Mouse (Mus musculus): ENCODE results near the gene Fbxw7. TPM values are rescaled to one million over a fixed set of nuclear protein-coding genes. Genes with fewer than 3 reads are reported as not detected.

The Fbxw7 gene
- polyA plus RNA-seq, 1 experiment, result 10.6 TPM

DNA sequence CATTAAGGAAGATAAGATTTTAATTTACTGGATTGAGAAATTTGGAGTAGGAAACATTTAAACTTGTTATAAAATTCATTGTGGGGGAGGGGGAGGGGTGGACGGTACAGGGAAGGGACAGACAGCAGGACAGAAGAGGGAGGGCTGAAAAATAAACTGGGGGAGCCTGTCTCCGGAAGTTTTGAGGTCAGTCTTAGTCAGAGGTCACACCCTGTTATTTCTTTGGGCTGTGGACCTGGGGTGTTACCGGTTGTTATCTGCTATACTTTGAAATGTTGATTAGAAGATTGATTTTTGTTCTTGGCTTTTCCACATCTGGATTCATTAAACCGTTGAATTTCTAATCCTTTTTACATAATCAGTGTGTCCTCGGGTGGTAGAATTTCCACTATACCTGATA, 10.9 kb downstream of the Fbxw7 start:
- Histone ChIP-seq H3K4me1 (ENCODE audit: control insufficient read depth, insufficient read depth, low read length) (peaks cover 26% of the 10 kb centered on the region), H3K27ac (ENCODE audit: insufficient read depth, low read depth, low read length) (no peak overlapping the region), H3K4me3 (ENCODE audit: insufficient read depth, low read length) (no peak overlapping the region)
- no peak for TF ChIP-seq POLR2A (IDR thresholded peaks at IDR 0.05; ENCODE audit: borderline replicate concordance, low read depth, low read length)
- no peak for TF ChIP-seq CTCF (IDR thresholded peaks at IDR 0.05; ENCODE audit: low read depth, low read length)

GRCm38 (mm10) chr3:84826405-84826804, 11.3 kb downstream of the Fbxw7 start:
- Histone ChIP-seq H3K4me1 (ENCODE audit: control insufficient read depth, insufficient read depth, low read length) (peaks cover 26% of the 10 kb centered on the region), H3K4me3 (ENCODE audit: insufficient read depth, low read length) (no peak overlapping the region), H3K27ac (ENCODE audit: insufficient read depth, low read depth, low read length) (no peak overlapping the region)
- TF ChIP-seq CTCF (IDR thresholded peaks at IDR 0.05; ENCODE audit: low read depth, low read length), result no peak
- TF ChIP-seq POLR2A (IDR thresholded peaks at IDR 0.05; ENCODE audit: borderline replicate concordance, low read depth, low read length), result no peak

- no peak for TF ChIP-seq POLR2A (IDR thresholded peaks at IDR 0.05; ENCODE audit: borderline replicate concordance, low read depth, low read length)
- TF ChIP-seq CTCF (IDR thresholded peaks at IDR 0.05; ENCODE audit: low read depth, low read length), result no peak
- Histone ChIP-seq H3K4me1 (ENCODE audit: control insufficient read depth, insufficient read depth, low read length) (peaks cover 30% of the 10 kb centered on the region), H3K27ac (ENCODE audit: insufficient read depth, low read depth, low read length) (peak overlapping the region; percentile 11), H3K4me3 (ENCODE audit: insufficient read depth, low read length) (no peak overlapping the region)
Observed at GRCm38 (mm10) chr3:84826938-84827337, 11.9 kb downstream of the Fbxw7 start.

- no peak overlapping the region for H3K4me3 ChIP-seq (ENCODE audit: insufficient read depth, low read length)
- TF ChIP-seq CTCF (IDR thresholded peaks at IDR 0.05; ENCODE audit: low read depth, low read length), result no peak
- TF ChIP-seq POLR2A (IDR thresholded peaks at IDR 0.05; ENCODE audit: borderline replicate concordance, low read depth, low read length), result no peak
- peaks cover 30% of the 10 kb centered on the region for H3K4me1 ChIP-seq (ENCODE audit: control insufficient read depth, insufficient read depth, low read length)
- H3K27ac ChIP-seq (ENCODE audit: insufficient read depth, low read depth, low read length), result peak overlapping the region; percentile 35; the same call in 1 of the 2 replicates
Observed at GRCm38 (mm10) chr3:84827617-84828016, 12.5 kb downstream of the Fbxw7 start.

- H3K4me1 ChIP-seq (ENCODE audit: control insufficient read depth, insufficient read depth, low read length), result peaks cover 34% of the 10 kb centered on the region
- no peak overlapping the region for H3K27ac ChIP-seq (ENCODE audit: insufficient read depth, low read depth, low read length)
- TF ChIP-seq CTCF (IDR thresholded peaks at IDR 0.05; ENCODE audit: low read depth, low read length), result no peak
- no peak for TF ChIP-seq POLR2A (IDR thresholded peaks at IDR 0.05; ENCODE audit: borderline replicate concordance, low read depth, low read length)
- no peak overlapping the region for H3K4me3 ChIP-seq (ENCODE audit: insufficient read depth, low read length)
Observed at GRCm38 (mm10) chr3:84829366-84829765, 14.3 kb downstream of the Fbxw7 start.

GRCm38 (mm10) chr3:84836029-84836428, 21.0 kb downstream of the Fbxw7 start:
- Histone ChIP-seq H3K4me1 (ENCODE audit: control insufficient read depth, insufficient read depth, low read length) (peaks cover 35% of the 10 kb centered on the region), H3K27ac (ENCODE audit: insufficient read depth, low read depth, low read length) (no peak overlapping the region), H3K4me3 (ENCODE audit: insufficient read depth, low read length) (no peak overlapping the region)
- TF ChIP-seq POLR2A (IDR thresholded peaks at IDR 0.05; ENCODE audit: borderline replicate concordance, low read depth, low read length) (no peak), CTCF (IDR thresholded peaks at IDR 0.05; ENCODE audit: low read depth, low read length) (no peak)

GRCm38 (mm10) chr3:84837984-84838383, 22.9 kb downstream of the Fbxw7 start:
- Histone ChIP-seq H3K27ac (ENCODE audit: insufficient read depth, low read depth, low read length) (no peak overlapping the region), H3K4me1 (ENCODE audit: control insufficient read depth, insufficient read depth, low read length) (peaks cover 35% of the 10 kb centered on the region), H3K4me3 (ENCODE audit: insufficient read depth, low read length) (no peak overlapping the region)
- TF ChIP-seq CTCF (IDR thresholded peaks at IDR 0.05; ENCODE audit: low read depth, low read length) (no peak), POLR2A (IDR thresholded peaks at IDR 0.05; ENCODE audit: borderline replicate concordance, low read depth, low read length) (no peak)

DNA sequence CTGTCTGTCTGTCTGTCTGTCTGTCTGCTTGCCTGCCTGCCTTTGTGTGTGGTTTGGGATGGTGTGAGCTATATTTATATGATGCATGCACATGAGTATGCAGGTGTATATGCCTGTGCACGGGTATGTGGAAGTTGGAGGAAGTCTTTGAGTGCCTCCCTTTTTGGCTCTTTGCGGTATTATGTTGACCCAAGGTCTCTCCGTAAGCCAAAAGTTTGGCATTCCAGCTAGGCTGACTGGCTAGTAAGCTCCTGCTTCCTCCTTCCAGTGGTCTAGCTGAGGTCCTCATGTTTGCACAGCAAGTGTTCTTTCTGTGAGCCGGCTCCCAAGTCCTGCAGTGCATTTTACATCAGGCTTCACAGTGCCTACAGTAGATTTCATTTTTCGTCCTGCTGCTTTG, 24.4 kb downstream of the Fbxw7 start:
- Histone ChIP-seq H3K4me3 (ENCODE audit: insufficient read depth, low read length) (no peak overlapping the region), H3K27ac (ENCODE audit: insufficient read depth, low read depth, low read length) (no peak overlapping the region), H3K4me1 (ENCODE audit: control insufficient read depth, insufficient read depth, low read length) (peaks cover 29% of the 10 kb centered on the region)
- no peak for TF ChIP-seq CTCF (IDR thresholded peaks at IDR 0.05; ENCODE audit: low read depth, low read length)
- no peak for TF ChIP-seq POLR2A (IDR thresholded peaks at IDR 0.05; ENCODE audit: borderline replicate concordance, low read depth, low read length)

- Histone ChIP-seq H3K4me3 (ENCODE audit: insufficient read depth, low read length) (no peak overlapping the region), H3K4me1 (ENCODE audit: control insufficient read depth, insufficient read depth, low read length) (peaks cover 21% of the 10 kb centered on the region), H3K27ac (ENCODE audit: insufficient read depth, low read depth, low read length) (no peak overlapping the region)
- no peak for TF ChIP-seq CTCF (IDR thresholded peaks at IDR 0.05; ENCODE audit: low read depth, low read length)
- no peak for TF ChIP-seq POLR2A (IDR thresholded peaks at IDR 0.05; ENCODE audit: borderline replicate concordance, low read depth, low read length)
Observed at GRCm38 (mm10) chr3:84841271-84841670, 26.2 kb downstream of the Fbxw7 start.

GRCm38 (mm10) chr3:84842793-84843192, 27.7 kb downstream of the Fbxw7 start:
- Histone ChIP-seq H3K4me3 (ENCODE audit: insufficient read depth, low read length) (no peak overlapping the region), H3K27ac (ENCODE audit: insufficient read depth, low read depth, low read length) (no peak overlapping the region), H3K4me1 (ENCODE audit: control insufficient read depth, insufficient read depth, low read length) (peaks cover 10% of the 10 kb centered on the region)
- no peak for TF ChIP-seq CTCF (IDR thresholded peaks at IDR 0.05; ENCODE audit: low read depth, low read length)
- no peak for TF ChIP-seq POLR2A (IDR thresholded peaks at IDR 0.05; ENCODE audit: borderline replicate concordance, low read depth, low read length)

DNA sequence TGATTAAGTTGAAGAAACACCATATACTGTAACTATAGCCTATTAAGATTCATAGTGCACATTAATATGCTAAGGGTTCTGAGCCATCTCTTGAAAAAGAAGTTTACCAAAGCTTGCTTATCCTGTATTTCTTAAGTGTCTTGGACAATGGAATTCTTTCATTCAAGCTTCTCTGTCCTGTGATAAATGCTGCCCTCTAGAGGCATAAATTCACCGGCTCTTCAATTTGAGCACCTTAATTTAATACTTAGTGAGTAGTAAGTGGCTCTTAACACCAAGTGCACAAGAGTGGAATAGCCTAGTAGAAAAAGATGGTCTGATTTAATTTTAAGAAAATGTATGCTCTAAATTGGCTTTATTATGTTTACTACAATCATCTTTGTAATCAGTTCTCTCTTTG, 28.5 kb downstream of the Fbxw7 start:
- Histone ChIP-seq H3K27ac (ENCODE audit: insufficient read depth, low read depth, low read length) (no peak overlapping the region), H3K4me1 (ENCODE audit: control insufficient read depth, insufficient read depth, low read length) (peaks cover 8% of the 10 kb centered on the region), H3K4me3 (ENCODE audit: insufficient read depth, low read length) (no peak overlapping the region)
- TF ChIP-seq POLR2A (IDR thresholded peaks at IDR 0.05; ENCODE audit: borderline replicate concordance, low read depth, low read length) (no peak), CTCF (IDR thresholded peaks at IDR 0.05; ENCODE audit: low read depth, low read length) (no peak)
